Mouse (Mus musculus) liver, adult 2 months (tissue): ENCODE results near the gene Ccdc158. TPM values are rescaled to one million over a fixed set of nuclear protein-coding genes. Genes with fewer than 3 reads are reported as not detected.

Source experiments
- DNase-seq: peaks from one replicate; pipeline ENCODE4 v3.0.0-alpha.2; 2011; ENCODE audit warnings: low read depth, low spot score; ENCODE audit errors: extremely low read depth
- H3K27ac ChIP-seq: fragments of 200-500 bp; replicated peaks from 2 replicates; pipeline ENCODE4 v1.5.1; 2012; ENCODE audit warnings: low read depth, mild to moderate bottlenecking, control low read depth, inconsistent platforms, low read length; ENCODE audit not compliant: insufficient read depth
- H3K27me3 ChIP-seq: fragments of 200-500 bp; 2 replicates; pipeline ENCODE4 v1.6.1; 2012; ENCODE audit warnings: mild to moderate bottlenecking, moderate library complexity, low read length, inconsistent platforms; ENCODE audit not compliant: control insufficient read depth, insufficient read depth
- H3K36me3 ChIP-seq: fragments of 200-500 bp; 2 replicates; pipeline ENCODE4 v1.6.1; 2012; ENCODE audit warnings: low read length, inconsistent platforms; ENCODE audit not compliant: control insufficient read depth, insufficient read depth
- H3K4me1 ChIP-seq: fragments of 200-500 bp; 2 replicates; pipeline ENCODE4 v1.6.1; 2011; ENCODE audit warnings: low read length; ENCODE audit not compliant: control insufficient read depth, insufficient read depth
- H3K4me3 ChIP-seq: fragments of 200-500 bp; 2 replicates; pipeline ENCODE4 v1.5.1; 2011; ENCODE audit warnings: low read depth, mild to moderate bottlenecking, control low read depth, low read length, moderate library complexity; ENCODE audit not compliant: insufficient read depth
- H3K79me2 ChIP-seq: fragments of 200-500 bp; 2 replicates; pipeline ENCODE4 v1.6.1; 2012; ENCODE audit warnings: inconsistent platforms, mild to moderate bottlenecking, low read length, moderate library complexity; ENCODE audit not compliant: control insufficient read depth, insufficient read depth
- H3K9ac ChIP-seq: fragments of 200-500 bp; 2 replicates; pipeline ENCODE4 v1.6.1; 2012; ENCODE audit warnings: low read depth, mild to moderate bottlenecking, control low read depth, inconsistent platforms, low read length
- CTCF ChIP-seq: fragments of 200-500 bp; IDR thresholded peaks from 2 replicates; pipeline ENCODE4 v1.5.1; 2011; ENCODE audit warnings: low read depth, low read length, control low read depth
- POLR2A ChIP-seq: fragments of 200-500 bp; IDR thresholded peaks from 2 replicates; pipeline ENCODE4 v1.6.1; 2011; ENCODE audit warnings: low read length, control low read depth; ENCODE audit not compliant: insufficient read depth; ENCODE audit errors: extremely low read depth
- WGBS: fragments of 180-500 bp; shearing (Covaris S2); methylation state at CpG from one replicate; pipeline ENCODE4 v1.1.7; 2018; 5-methylcytosine and 5-hydroxymethylcytosine counted together
- polyA plus RNA-seq: library from polyadenylated mRNA; depleted of rRNA; stranded (reverse); fragments of >200 nt; gene quantifications from 2 replicates; pipeline ENCODE4 v1.2.3, GENCODE M21; 2012
- total RNA-seq: library from RNA; depleted of rRNA; stranded (reverse); fragments of >200 nt; gene quantifications from 2 replicates; pipeline ENCODE4 v1.2.3, GENCODE M21; 2014

The Ccdc158 gene
- total and polyA plus RNA-seq, 2 experiments: 0.10 to 0.37 TPM

DNA sequence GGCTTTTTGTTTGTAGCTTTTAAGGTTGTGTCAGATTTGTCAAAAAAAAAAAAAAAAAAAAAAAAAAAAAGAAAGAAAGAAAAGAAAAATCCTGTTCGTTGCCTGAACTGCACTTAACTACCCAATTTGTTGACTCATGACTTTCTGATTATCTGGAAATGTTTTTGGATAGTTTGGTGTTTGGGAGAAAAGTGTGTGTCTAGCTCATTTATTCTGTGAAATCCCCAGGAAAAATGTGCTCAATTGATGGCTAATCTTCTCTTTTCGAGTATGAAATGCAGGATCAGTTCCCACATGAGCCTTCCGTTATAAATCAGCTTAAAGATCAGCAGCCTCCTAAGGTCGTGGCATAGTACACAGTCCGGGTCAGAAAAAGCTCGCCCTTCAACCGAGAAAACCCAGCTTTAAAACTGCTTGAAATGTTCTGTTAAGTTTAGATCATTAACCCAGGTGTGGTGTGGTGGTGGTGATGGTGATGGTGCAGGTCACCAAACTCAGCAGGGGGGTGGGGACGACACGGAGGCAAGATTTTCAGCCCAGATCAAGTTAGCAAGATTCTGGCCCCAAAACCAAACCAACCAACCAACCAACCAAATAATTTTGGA is 8.9 kb upstream of the Ccdc158 start:
- peak; percentile 81 for DNase-seq
- 28% methylated on average over 9 of the region's 9 CpGs for WGBS

DNA sequence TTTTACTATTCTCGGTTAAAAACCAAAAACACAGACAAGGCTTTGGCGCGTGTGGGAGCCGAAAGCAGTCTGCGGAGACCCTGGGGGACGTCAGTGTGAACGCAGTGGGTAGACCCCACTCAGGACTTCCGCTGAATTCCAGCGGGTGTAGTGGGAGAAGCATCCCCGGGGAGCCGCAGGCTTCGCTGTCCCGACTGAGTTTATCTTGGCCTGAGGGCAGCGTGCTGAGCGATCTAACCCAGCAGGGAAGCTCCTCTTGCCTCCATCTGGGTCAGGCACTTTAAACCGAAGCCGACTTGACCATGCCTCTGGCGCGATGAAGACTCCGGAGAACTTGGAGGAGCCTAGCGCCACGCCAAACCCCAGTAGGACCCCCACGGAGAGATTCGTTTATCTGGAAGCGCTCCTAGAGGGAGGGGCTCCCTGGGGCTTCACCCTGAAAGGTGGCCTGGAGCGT is 8.3 kb upstream of the Ccdc158 start, which contains the start of gene Shroom3:
Shroom3 (plus strand) TSS at position 85 of the 457 bp plus-strand sequence.
- peaks cover 3% of the 10 kb centered on the region; the same call in 1 of the 2 replicates for H3K4me1 ChIP-seq
- H3K4me3 ChIP-seq: peak within 1 kb of the TSS; percentile 67
- H3K27me3 ChIP-seq: no peaks in the 10 kb centered on the region
- peak within 1 kb of the TSS; percentile 65 for H3K9ac ChIP-seq
- H3K36me3 ChIP-seq: no peaks in the 10 kb centered on the region
- DNase-seq: peak; percentile 72
- under 1% methylated on average over 26 of the region's 26 CpGs for WGBS
- TF ChIP-seq POLR2A (no peak), CTCF (no peak)
- peak within 1 kb of the TSS; percentile 78 for H3K27ac ChIP-seq
- H3K79me2 ChIP-seq: peaks cover 10% of the 10 kb centered on the region; the same call in 1 of the 2 replicates

More for the DNA sequence above, 8.9 kb upstream of the Ccdc158 start:
- no peak for TF ChIP-seq POLR2A
- TF ChIP-seq CTCF: no peak
- H3K4me3 ChIP-seq: peak overlapping the region; percentile 67
- peak overlapping the region; percentile 20 for H3K27ac ChIP-seq
- H3K27me3 ChIP-seq: no peaks in the 10 kb centered on the region
- H3K36me3 ChIP-seq: no peaks in the 10 kb centered on the region
- H3K9ac ChIP-seq: no peak overlapping the region; the same call in 1 of the 2 replicates
- peaks cover 15% of the 10 kb centered on the region; the same call in 1 of the 2 replicates for H3K79me2 ChIP-seq
- peaks cover 3% of the 10 kb centered on the region; the same call in 1 of the 2 replicates for H3K4me1 ChIP-seq

DNA sequence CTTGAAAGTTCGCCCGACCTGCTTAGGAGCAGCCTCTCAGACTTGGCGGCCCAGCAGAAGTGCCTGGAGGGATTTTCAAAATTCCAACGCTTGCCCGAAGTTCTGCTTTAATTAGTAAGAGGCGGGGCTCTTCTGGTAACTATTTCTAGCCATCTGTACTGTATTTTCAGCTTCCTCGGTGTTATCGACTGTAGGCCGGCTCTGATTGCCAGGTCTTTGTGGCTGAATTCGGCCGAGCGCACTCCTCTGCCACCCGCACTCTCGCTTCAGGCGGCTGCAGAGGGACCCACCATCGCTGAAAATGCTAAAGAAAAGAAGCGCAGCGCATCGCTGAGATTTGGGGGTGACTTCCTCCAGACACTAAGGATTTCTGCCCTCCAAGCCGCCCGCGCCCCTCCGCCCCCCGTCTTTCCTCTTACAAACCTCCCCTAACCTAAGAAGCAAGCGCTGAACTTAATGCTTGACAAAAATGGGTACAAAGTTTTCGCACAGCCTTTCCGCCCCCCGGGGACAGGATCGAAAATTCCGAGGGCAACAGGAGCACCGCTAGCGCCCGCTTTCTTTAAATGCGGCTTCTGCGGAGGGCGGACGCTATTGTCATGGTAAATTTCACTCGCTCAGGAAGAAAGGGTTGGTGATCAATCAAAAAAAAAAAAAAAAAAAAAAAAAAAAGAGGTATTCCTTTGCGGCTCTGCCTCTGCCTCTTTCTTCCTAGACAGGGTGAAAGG is 7.7 kb upstream of the Ccdc158 start:
- Histone ChIP-seq H3K27me3 (no peaks in the 10 kb centered on the region), H3K4me3 (peak overlapping the region; percentile 67), H3K27ac (peak overlapping the region; percentile 78), H3K9ac (peak overlapping the region; percentile 65), H3K36me3 (no peaks in the 10 kb centered on the region), H3K79me2 (peaks cover 10% of the 10 kb centered on the region; the same call in 1 of the 2 replicates), H3K4me1 (peaks cover 3% of the 10 kb centered on the region; the same call in 1 of the 2 replicates)
- TF ChIP-seq CTCF: no peak
- TF ChIP-seq POLR2A: no peak
- WGBS: 2% methylated on average over 39 of the region's 39 CpGs
- DNase-seq: peak; percentile 46

DNA sequence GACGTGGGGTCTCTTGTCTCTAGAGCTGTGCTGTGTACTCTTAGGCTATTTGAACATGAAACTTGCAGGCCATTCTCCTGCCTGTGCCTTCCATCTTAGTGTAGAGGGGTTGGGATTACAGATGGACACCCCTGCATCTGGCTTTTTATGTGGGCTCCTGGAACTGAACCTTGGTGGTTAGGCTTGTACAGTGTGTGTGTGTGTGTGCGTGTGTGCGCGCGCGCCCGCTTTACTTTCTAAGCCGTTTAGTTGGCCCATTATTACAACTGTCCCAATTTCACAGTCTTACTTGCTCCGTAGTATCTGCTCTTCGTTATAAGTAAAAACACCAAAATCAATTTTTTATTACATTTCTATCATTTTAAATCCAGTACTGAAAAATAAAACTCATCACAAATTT is 6.8 kb upstream of the Ccdc158 start:
- H3K4me1 ChIP-seq: peaks cover 3% of the 10 kb centered on the region; the same call in 1 of the 2 replicates
- peaks cover 6% of the 10 kb centered on the region; the same call in 1 of the 2 replicates for H3K79me2 ChIP-seq
- H3K27me3 ChIP-seq: no peaks in the 10 kb centered on the region
- TF ChIP-seq CTCF (no peak), POLR2A (no peak)
- 95% methylated on average over 10 of the region's 10 CpGs for WGBS
- no peak overlapping the region for H3K27ac ChIP-seq
- no peaks in the 10 kb centered on the region for H3K36me3 ChIP-seq
- DNase-seq: no peak
- H3K4me3 ChIP-seq: no peak overlapping the region
- no peak overlapping the region for H3K9ac ChIP-seq

DNA sequence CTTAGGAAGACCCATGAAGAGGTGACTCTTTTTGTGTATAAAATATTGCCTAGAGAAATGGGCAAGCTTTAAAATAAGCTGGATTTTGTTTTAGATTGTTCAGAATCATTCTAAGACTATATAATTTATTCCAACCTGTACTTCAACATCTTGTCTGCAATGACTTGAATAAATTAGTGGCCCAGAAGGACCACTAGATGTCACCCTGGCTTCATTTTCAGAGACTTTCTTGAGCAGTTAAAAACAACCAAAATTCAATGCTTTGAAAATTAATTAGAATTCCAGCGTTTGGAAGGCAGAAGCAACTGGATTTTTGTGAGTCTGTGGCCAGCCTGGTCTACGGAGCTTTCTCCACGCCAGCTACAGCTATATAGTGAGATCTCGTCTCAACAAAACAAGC is 4.4 kb upstream of the Ccdc158 start:
- Histone ChIP-seq H3K4me3 (no peak overlapping the region), H3K9ac (no peak overlapping the region), H3K27me3 (no peaks in the 10 kb centered on the region), H3K4me1 (peaks cover 10% of the 10 kb centered on the region), H3K27ac (no peak overlapping the region), H3K79me2 (no peaks in the 10 kb centered on the region), H3K36me3 (no peaks in the 10 kb centered on the region)
- WGBS: 29% methylated on average over 4 of the region's 4 CpGs
- DNase-seq: peak; percentile 73
- TF ChIP-seq POLR2A (no peak), CTCF (peak; percentile 36)
